In the genomic region with DNA sequence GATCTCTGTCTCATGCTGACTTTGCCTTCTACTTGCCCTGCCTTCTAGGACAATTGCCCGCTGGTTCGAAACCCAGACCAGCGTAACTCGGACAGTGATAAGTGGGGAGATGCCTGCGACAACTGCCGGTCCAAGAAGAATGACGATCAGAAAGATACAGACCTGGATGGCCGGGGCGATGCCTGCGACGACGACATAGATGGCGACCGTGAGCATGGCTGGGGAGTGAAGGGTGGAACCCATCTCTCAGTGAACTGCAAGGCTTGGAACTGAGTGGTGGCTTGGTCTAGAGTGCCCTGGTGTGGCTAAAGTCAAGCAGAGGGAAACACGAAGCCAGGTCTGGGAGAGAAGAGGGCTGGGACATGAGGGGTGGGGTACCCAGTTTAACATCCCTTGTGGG, we compare ENCODE assay signal across 17 mouse cellular contexts. TPM values are rescaled to one million over a fixed set of nuclear protein-coding genes. Genes with fewer than 3 reads are reported as not detected.
A peak's percentile ranks its signal among the peaks of the same experiment; 100 is the strongest.
DNase-seq lines count a peak whose midpoint lies in the region; ATAC-seq and TF ChIP-seq lines count a peak whose summit lies in the region.
"Had no signal": no experiment of that assay in that cellular context is flagged by ENCODE, and none has a peak within 500 bp of the region (broad histone marks: within the 10 kb centered on the region; RNA-seq: fewer than 3 reads in every experiment).

No protein-coding gene starts in this region.

- peak in 1 of 2 experiments; percentile 35 for DNase-seq in cerebellum, adult 2 months
- DNase-seq in layer of hippocampus, adult 2 months (ENCODE audit: low spot score in 2 of 2), result no peak
- DNase-seq in layer of hippocampus, adult 11-12 months (ENCODE audit: low spot score), result no peak
- DNase-seq in B cell, adult 2 months, result peak; percentile 14 to 19
- no peak for DNase-seq in gastrocnemius, postnatal 25 days
- no peak for DNase-seq in lung, postnatal 25 days (ENCODE audit: low spot score)
- DNase-seq: kidney, adult 11 months; midbrain, embryonic 14.5 days; right cerebral cortex, postnatal 25 days; thymus, adult 18-20 months had no signal

- ATAC-seq in cerebellum, adult (ENCODE audit: insufficient number of reproducible peaks, low FRiP score, low TSS enrichment), result no peak

- H3K4me3 ChIP-seq in cerebellum, adult 2 months (replicated peaks; ENCODE audit: insufficient read depth, low read depth, low read length), result no peak overlapping the region
- H3K4me3 ChIP-seq in layer of hippocampus, adult 2 months, result no peak overlapping the region
- H3K4me3 ChIP-seq in bone marrow, adult 2 months (replicated peaks; ENCODE audit: control insufficient read depth, low read depth, low read length), result no peak overlapping the region
- H3K4me3 ChIP-seq: erythroblast, embryonic 14.5 days had no signal

- TF ChIP-seq POLR2A in cerebellum, adult 2 months (IDR thresholded peaks at IDR 0.05; ENCODE audit: borderline replicate concordance, insufficient read depth, low read length), result no peak
- TF ChIP-seq POLR2A in bone marrow, adult 2 months (IDR thresholded peaks at IDR 0.05; ENCODE audit: borderline replicate concordance, control insufficient read depth, low read depth, low read length), result no peak

- no peak overlapping the region for H3K27ac ChIP-seq in cerebellum, adult 2 months (ENCODE audit: insufficient read depth, low read length)
- no peak overlapping the region for H3K27ac ChIP-seq in layer of hippocampus, adult 2 months
- no peak overlapping the region for H3K27ac ChIP-seq in bone marrow, adult 2 months (ENCODE audit: control insufficient read depth, insufficient read depth, low read depth, low read length, poor library complexity)
- H3K27ac ChIP-seq: heart, embryonic 13.5 days; liver, embryonic 15.5 days had no signal

- peak; percentile 23; the same call in 1 of the 2 replicates for TF ChIP-seq CTCF in cerebellum, adult 2 months (IDR thresholded peaks at IDR 0.05; ENCODE audit: borderline replicate concordance, insufficient read depth, low read depth, low read length)
- TF ChIP-seq CTCF in layer of hippocampus, adult 2 months (conservative IDR thresholded peaks at IDR 0.05), result peak; percentile 39
- peak; percentile 8; the same call in 1 of the 2 replicates for TF ChIP-seq CTCF in bone marrow, adult 2 months (IDR thresholded peaks at IDR 0.05; ENCODE audit: control insufficient read depth, insufficient read depth, low read length)

- H3K4me1 ChIP-seq in cerebellum, adult 2 months (ENCODE audit: control insufficient read depth, insufficient read depth, low read length), result peaks cover 15% of the 10 kb centered on the region
- no peaks in the 10 kb centered on the region; the same call in 1 of the 2 replicates for H3K4me1 ChIP-seq in bone marrow, adult 2 months (ENCODE audit: control insufficient read depth, insufficient read depth, low read length)

- 19% methylated on average over 15 of the region's 15 CpGs for WGBS in cerebellum, adult 2 months
- WGBS in bone marrow, adult 2 months, result 10% methylated on average over 15 of the region's 15 CpGs

- peaks cover 3% of the 10 kb centered on the region; the same call in 1 of the 2 replicates for H3K27me3 ChIP-seq in cerebellum, adult 2 months (ENCODE audit: control insufficient read depth, insufficient read depth, low read length)

RNA-seq across cellular contexts. Expression of gene Comp, which starts 3.7 kb away (rescaled TPM):
- 2.2 and 3.1 TPM in 2 replicates for polyA plus RNA-seq in cerebellum, adult 2 months (2012; rRNA removed)
- under 1 TPM; 0.29 to 0.56 TPM for total RNA-seq in layer of hippocampus, adult 2 months (2021)
- 19.6 TPM in 1 of 2 replicates, not detected in the other for polyA plus RNA-seq in bone marrow, adult 2 months (2011; ENCODE audit: insufficient read depth, insufficient read length, low replicate concordance, missing spikeins)
- total RNA-seq in gastrocnemius, postnatal 25 days (2021), result 10 to 100 TPM in 1 of 2 experiments, 1 to 10 TPM in 1; 5.9 to 14.7 TPM
- total RNA-seq: adrenal gland, postnatal 14 days had no signal
- polyA plus RNA-seq: erythroblast, embryonic 14.5 days had no signal

RNA-seq across cellular contexts. Expression of gene Upf1, which starts 24.0 kb away (rescaled TPM):
- 37.9 and 41.3 TPM in 2 replicates for polyA plus RNA-seq in cerebellum, adult 2 months (2012; rRNA removed)
- total RNA-seq in layer of hippocampus, adult 2 months (2021), result 10 to 100 TPM; 67.7 to 68.7 TPM
- polyA plus RNA-seq in bone marrow, adult 2 months (2011; ENCODE audit: insufficient read depth, insufficient read length, low replicate concordance, missing spikeins), result 20.2 and 39.1 TPM in 2 replicates
- 10 to 100 TPM; 28.9 to 29.5 TPM for total RNA-seq in gastrocnemius, postnatal 25 days (2021)

RNA-seq across cellular contexts. Expression of gene Gdf1, which starts 47.4 kb away (rescaled TPM):
- polyA plus RNA-seq in cerebellum, adult 2 months (2012; rRNA removed), result 19.1 and 21.0 TPM in 2 replicates
- total RNA-seq in layer of hippocampus, adult 2 months (2021), result 10 to 100 TPM; 12.1 to 14.4 TPM
- not detected in 2 replicates for polyA plus RNA-seq in bone marrow, adult 2 months (2011; ENCODE audit: insufficient read depth, insufficient read length, low replicate concordance, missing spikeins)
- total RNA-seq in gastrocnemius, postnatal 25 days (2021), result 1 to 10 TPM in 1 of 2 experiments, under 1 TPM in 1; 0.72 to 2.5 TPM
- total RNA-seq: hematopoietic stem cell, adult 5-6 weeks had no signal
- polyA plus RNA-seq: midbrain, embryonic 14.5 days had no signal

Comparison
In these comparisons a context has a peak if more than half of its experiments do, and no peak if none do; other contexts are left out.
1. DNase-seq: peak in B cell, adult 2 months (2 of 2); none in layer of hippocampus, adult 2 months (0 of 2), layer of hippocampus, adult 11-12 months (single experiment), gastrocnemius, postnatal 25 days (single experiment) and lung, postnatal 25 days (single experiment).
2. RNA of gene Comp, which starts 3.7 kb away (total RNA-seq): 5.9 to 14.7 TPM in gastrocnemius, postnatal 25 days; 0.29 to 0.56 TPM in layer of hippocampus, adult 2 months; every median in the first group is over 4 times any median in the second.
3. Peak in every context shown above with its lines, with median percentiles within 50 percentile points of each other: CTCF ChIP-seq.